Mouse (Mus musculus) MN1 (cell line): ENCODE data around the gene Dusp5.

Experiments used
- DNase-seq: peaks from one replicate; pipeline ENCODE4 v3.0.0-alpha.2; 2016; ENCODE audit warnings: low spot score

The Dusp5 gene

DNA sequence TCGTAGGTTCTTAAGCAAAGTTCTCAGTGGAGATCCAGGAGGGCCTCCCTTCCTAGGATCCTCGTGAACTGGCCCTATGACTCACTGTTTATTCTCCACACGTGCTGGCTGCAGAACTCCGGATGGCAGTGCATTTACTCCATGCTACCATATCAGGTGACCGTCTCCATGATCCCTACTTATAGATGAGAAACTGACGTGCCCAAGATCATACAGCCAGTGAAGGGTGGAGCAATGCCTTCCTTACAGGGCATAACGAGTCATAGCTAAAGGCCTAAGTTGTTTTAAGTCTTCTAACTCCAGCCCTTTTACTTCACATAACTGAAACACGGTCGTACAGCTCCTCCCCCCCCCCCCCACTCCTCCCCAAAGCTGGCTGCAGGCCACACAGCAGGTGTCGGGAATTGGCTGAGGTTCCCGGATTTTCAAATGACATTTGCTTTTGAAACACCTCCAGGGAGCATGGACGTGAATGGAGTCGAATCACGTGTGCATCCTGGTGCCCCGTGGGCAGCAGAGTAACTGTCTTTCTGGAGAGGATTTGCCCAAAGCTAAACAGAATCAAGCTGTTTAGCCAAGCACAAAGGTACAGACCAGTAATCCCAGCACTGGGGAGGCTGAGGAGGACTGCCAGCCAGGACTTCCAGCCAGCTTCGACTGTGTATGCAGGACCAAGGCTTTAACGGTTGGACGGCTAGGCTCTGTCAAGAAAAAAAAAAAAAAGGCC, 11.4 kb upstream of the Dusp5 start:
- DNase-seq = peak; percentile 49

DNA sequence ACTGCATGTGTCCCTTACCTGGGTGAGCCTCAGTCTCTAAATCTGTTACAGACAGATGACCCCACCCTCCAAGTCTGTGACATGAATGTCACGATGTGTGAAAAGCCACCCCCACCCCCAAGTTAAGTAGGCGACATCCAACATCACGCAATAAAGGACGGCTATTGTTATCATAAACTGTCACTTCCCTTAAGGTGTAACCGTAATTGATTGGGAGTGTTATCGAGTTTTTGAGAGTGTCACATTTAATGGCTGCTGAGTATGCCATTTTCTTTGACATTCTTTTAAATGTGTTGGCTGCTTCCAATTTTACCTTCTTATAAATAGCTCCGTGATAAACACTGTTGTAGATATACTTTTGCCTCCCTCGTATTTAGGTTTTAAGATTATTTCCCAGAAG, 9.4 kb upstream of the Dusp5 start:
- DNase-seq = no peak

DNA sequence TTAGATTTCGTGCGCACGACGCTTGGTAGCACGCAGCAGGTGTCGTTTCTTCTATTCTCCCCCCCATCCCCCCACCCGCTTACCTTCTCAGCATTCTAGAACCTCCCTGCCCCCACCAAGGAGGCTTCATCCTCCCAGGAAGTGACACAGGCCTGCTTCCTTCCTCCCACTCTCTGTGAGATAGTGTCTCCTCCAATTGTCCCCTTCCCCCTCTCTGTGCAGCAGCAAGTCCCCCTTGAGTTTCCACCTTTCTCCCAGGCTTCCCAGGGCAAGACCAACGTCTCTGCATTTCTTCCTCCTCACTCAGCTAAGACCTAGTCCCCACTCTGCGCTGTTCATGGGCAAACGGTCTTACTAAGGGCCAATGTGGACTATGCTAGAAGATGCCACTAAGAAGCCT, 8.9 kb upstream of the Dusp5 start:
- DNase-seq = no peak

DNA sequence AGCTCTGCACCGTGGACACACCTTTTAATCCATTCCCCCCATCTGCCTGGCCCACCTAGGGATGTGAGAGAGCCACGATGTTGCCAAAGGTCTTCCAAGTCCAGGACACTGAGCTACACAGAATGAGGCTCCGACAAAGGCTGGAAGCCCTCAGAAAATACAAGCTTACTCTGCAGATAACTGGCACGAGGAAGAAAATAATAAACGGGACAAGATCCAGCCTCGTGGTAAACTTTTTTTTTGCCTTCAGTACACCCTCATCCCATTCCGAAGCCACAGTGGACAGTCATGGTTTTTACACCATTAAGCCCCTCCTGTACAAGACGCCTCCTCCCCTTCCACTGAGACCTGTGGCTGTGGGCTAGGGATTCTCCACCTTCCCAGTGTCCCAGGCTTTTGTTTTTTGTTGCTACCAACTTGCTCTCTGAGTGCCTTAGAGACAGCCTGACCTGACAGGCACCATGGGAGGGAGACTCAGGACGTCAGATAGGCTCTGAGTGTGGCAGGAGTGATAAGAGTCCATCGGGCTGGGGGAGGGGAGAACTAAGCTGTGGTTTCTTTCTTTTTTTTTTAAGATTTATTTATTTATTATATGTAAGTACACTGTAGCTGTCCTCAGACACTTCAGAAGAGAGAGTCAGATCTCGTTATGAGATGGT, 7.6 kb upstream of the Dusp5 start:
- DNase-seq = no peak

DNA sequence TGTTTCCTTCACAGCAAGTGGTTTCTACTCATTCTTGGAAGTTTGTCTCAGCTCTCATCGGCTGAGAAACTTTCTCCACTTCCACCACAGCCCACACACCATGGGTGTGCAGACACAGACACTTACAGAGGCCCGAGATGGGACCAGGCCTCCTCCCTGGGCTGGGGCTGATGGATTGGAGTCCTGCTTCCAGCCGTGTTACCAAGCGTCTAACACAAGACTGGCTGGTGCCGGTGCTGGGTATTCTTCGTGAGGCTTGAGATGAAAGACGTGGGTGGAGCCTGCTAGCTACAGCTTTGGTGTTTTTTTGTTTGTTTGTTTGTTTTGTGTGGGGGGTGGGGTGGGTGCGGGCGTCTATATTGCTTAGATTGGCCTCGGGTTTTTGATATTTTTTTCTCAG, 1.4 kb upstream of the Dusp5 start:
- no peak for DNase-seq

DNA sequence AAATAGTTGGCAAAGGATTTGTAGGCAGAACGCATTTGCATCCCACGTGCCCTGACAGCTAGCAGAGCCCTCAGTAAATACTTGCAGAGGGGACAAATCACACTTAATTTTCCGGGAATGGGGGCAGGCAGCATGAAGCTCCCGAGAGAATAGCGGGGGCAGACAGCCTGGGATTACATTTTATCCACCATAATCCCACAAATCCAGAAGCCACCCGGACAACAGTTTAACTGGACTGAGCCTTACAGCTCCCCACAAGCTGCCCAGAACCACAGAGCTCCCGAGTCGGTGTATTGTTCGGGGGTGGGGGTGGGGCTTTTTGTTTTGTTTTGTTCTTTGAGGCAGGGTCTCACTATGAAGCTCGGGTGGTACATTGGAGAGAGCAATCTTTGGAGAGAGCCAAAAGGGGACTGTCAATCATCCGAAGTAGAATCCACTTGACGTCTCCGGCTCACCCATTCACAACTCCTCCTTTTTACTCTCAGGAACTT, 733 bp upstream of the Dusp5 start:
- DNase-seq = peak; percentile 32

DNA sequence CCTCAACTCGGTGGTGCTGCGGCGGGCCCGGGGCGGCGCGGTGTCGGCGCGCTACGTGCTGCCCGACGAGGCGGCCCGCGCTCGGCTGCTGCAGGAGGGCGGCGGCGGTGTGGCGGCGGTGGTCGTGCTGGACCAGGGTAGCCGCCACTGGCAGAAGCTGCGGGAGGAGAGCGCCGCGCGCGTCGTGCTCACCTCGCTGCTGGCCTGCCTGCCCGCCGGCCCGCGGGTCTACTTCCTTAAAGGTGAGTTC, 471 bp downstream of the Dusp5 start:
- DNase-seq = no peak

DNA sequence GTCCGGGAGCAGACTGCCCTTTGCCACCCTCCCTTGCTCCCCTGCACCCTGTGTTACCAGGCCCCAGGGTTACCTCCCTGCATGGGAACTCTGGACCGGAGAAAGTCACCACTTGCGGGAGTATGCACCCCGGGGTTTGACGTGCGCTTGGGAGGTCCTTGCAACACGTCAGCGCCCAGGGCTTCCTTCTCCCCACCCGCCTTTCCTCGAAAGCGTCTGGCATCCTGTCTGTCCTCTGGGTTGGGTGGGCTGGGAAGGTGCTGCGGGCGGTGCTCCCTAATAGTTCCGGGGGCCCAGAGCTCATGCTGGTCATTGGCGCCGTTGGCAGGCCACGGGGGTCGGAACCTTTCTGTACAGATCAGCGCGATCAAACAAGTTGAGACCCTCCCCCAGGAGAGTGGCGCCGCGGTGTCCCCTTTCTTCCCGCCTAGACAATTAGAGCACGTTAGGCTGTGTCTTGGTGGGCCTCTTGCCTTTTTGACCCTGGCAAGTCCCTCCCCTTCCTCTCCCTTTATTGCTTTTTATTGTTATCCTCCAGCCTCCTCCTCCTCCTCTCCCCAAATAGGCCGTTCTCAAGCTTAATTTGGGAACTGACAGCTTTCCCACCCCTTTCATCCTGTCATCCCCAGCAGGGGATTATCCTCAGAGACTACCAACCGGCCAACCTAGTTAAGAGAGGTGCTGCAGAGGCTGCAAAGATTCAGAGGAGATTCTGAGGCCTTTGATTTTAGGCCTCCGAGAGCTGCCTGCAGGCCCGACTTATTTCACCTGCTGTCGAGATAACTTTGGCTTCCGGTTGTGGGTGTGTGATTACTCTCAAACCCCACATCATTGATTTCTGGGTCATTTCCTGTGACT, 1.0 kb downstream of the Dusp5 start:
- peak; percentile 50 for DNase-seq

DNA sequence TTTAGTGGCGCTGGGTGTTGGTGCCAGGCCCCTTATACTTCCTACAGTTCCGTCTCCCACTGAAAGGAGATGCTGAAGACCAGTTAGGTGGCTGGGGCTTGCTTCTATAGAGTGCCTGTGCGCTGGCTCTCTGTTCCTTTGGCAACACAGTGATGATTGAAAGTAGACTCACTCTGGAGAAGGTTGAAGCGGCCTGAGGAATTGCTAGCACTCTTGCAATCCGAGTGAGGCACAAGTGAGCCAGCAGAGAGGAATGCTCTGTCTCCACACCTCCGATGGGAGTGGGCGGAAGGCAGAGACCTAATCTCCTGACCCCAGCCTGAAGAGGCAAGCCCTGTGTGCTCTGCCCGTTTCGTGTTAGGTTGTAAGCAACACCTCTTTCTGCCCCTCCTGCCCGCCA, 2.5 kb downstream of the Dusp5 start:
- peak; percentile 57 for DNase-seq

DNA sequence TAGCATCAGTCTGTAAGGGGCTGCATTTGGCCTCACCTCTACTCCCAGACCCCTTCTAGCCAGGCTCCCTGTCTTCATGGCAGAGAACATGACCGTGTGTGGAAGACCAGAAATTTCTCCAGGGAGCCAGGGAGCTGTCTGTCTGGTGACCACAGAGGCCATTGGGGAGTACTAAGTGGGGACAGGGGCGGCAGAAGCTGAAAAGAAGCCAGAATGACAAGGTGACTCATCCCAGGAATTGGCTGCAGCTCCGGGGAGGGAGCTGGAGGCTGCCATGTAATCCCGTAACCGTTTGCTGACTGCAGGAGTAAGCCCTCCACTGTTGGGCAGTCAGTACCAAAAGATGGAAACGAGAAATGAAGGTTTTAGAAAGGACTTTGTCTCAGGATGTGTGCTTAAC, 3.1 kb downstream of the Dusp5 start:
- DNase-seq = peak; percentile 82

DNA sequence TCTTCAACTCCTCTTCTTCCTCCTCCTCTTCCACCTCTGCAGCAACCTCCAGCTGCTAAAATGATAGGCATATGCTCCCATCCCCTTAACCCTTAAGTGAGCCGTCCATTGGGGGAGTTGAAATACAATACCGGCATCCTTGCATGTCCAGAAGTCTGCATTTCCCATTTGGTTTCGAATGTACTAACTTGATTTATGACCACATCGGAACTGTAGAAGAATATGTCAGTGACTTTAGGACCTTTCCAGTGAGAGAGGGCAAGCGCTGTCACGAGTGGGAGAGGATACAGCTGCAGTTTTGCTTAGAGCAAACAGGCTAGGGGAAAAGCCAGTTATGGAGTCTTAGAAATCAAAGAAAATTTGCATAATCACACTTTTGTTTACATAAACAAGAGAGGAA, 3.8 kb downstream of the Dusp5 start:
- no peak for DNase-seq

DNA sequence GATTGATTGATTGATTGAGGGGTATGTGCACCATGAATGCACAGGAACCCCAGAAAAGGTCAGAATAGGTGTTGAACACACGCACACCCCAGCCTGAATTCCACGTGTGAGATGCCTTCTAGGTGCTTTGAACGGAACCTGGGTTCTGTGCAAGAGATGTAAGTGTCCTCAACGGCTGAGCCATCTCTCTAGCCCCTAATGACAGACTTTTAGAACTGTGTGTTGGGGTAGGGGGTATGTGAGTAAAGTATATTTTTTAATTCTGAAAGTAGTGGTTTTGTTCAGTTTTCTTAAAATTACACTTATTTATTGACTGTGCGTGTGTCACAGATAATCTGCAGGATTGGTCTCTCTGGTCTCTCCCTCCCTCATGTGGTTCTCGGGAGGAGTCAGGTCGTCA, 4.3 kb downstream of the Dusp5 start:
- DNase-seq = no peak

DNA sequence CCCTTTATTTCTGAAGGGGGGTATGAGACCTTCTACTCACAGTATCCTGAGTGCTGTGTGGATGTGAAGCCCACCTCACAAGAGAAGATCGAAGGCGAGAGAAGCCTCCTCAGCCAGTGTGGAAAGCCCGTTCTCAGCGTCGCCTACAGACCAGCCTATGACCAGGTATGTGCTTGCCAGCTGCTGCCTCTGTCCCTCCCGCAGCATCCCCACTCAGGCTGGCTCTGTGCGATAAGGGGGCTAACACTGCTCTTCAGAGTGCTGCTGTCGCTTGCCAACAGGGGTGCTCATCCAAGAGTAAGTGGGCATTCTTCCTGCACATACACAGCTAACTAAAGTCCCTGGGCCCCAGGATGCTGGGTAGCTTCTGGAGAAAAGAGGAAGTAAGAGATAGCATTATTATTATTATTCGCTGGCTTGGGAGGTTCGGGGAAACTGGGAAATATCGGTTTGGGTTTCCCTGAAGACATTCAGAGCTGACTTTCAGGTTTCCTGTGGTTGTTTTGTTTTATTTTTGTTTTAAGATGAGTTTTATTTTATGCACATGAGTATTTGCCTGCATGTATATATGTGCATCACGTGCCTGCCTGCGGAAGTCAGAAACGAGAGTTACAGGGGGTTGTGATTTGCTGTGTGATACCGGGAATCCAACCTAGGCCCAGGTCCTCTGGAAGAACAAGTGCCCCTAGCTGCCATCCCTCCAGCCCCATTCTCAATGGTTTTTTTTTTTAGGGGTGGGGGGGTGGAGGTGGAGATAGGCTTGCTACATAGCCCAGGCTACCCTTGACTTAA, 5.1 kb downstream of the Dusp5 start:
- no peak for DNase-seq

DNA sequence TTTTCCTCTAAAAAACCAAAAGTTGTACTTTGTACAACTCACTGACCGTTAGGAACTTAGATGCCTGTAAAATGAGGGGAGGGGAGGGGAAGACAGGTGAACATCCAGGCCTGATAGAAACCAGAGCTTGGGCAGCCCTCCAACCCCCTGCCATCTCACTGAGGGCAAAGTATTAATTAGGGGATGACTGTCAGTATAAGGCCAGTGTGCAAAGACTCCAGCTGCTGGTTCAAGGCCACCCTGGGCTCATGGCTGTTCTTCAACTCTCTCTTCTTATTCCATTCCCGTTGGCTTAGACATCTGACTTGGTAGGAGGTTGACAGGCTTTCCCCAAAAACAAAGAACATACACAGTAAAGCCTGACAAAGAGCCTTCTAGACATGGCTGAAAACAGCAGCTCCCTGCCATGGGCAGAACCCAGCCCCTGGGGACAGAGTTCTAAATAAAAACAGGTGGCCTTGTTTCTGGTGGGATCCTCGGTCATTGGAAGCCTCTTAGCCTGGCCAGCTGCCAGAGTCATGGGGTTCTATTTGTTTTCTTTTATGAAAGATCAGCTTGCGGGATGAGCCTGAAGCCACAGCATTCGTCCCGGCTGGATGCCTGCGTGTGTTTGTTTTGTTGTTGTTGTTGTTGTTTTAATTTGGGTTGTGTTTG, 6.0 kb downstream of the Dusp5 start:
- peak; percentile 64 for DNase-seq

DNA sequence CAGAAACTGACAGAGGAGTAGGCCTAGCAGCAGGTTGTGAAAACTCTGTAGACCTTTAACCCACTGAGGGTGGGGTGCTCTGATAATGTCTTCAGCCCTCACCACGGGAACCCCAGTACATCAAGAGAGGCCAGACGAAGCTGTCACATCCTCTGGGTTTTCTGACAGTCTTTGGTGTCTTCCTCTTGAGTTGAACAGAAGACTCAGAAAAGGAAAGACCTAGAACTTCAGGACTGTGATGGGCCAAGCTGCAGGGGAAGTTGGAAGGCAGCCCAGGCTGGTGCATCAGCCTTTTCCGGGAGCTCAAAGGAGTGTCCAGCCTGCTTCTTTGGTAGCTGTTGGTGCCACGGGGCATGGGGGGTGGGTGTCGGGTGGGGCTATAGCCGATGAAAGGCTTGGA, 6.5 kb downstream of the Dusp5 start:
- DNase-seq = no peak

DNA sequence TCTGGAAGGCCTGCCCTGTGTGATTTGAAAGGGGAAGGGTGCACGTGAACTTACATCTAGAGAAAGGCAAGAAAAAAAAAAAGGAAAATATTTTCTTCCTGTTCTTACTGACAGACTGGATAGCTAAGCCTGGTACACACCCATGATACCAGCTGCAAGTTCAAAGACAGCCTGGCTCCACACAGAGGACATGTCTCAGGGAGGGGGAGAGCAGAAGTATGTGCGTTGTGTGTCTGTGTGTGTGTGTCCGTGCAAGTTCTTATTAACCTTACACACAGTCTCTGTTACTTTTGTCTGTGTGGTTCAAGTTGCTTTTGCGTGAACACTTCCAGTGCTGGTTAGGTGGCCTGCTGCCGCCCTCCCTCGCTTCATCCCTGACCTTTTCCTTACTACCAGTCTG, 7.3 kb downstream of the Dusp5 start:
- no peak for DNase-seq

DNA sequence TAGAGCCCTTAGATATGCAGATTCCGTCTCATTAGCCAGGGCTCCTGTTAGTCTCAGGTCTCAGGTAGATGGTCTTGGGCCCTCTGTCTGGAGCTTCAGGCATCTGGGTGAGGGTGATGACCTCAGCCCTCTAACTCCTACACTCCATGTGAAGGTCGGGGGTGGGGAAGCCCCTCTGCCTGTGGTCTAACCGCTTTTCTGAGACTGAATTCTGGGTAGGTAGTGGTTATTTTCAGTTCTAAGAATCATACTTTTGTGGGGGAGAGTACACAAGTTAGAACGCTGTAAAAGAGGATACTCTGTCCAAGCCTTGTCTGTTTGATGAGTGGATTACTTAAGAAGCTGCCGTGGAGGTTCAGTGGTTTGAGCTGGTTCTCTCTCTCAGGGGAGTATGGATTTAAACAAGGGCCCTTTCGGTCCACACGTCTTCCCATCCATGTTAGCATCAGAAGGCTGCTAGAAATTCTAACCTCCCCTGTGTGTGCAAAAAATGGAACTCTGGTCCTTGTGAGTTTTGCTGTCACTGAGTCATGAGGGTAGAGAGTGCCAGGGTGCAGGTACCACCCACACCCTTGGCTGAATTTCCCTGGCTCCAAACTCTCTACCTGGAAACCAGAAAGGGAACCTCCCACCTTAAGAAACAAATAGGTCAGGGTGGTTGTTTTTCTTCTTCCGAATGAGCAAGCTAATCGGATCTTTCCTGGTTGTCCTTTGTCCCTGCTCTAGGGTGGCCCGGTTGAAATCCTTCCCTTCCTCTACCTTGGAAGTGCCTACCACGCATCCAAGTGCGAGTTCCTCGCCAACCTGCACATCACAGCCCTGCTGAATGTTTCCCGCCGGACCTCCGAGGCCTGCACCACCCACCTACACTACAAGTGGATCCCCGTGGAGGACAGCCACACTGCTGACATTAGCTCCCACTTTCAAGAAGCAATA, 8.1 kb downstream of the Dusp5 start:
- no peak for DNase-seq

DNA sequence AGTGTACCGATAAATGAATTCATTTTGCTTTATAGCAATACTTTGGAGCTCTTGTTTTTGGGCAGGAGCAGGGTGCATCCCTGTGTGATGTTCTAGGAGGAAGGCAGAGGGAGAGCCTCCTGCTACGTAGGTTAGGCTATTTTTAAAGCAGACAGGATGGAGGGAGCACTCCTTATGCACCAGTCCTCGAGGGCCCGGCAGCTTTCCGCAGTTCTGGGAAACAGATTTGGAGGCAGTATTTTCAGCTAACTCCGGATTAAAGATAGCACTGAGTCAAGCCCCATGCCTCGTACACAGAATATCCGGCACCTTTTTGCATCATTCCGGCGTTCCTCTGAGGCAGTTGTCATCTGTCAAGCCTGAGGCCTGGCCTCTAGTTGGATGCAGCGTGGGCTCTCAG, 9.1 kb downstream of the Dusp5 start:
- DNase-seq = no peak

DNA sequence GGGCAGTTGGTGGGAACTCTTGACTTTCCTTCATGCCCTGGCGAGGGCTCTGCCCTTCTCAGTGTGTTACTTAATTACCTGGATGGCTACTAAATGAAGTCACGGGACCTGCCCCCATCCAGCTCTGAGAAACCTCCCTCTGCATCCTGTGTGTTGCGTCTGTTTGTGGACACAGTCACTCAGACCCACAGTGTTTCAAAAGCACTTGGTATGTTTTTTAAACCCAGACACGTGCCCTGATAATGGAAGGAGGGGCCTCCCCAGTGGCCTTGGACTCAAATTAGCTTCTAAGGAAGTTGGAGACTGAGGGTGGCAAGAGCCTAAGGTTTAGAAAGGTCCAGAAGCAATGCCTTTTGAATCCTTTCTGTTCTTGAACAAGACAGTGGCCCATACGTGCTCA, 9.9 kb downstream of the Dusp5 start:
- no peak for DNase-seq

DNA sequence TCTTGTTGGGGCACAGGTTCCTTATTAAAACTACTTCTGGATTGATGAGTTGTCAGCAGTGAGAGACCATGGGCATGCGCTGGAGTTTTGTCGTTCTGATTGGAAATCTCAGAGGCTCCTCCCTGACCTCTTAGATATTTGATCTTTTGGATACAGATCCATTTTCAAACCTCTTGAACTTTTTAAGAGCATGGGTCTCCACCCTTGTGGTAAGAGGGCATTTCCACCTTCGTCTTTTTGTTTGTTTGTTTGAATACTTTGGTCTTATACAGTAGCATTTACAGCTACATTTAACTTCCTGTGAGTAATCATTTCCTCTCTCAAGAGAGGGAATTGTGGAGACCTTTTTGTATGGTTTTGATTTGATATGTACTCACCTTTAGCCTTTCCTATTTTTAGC, 10.4 kb downstream of the Dusp5 start:
- no peak for DNase-seq

DNA sequence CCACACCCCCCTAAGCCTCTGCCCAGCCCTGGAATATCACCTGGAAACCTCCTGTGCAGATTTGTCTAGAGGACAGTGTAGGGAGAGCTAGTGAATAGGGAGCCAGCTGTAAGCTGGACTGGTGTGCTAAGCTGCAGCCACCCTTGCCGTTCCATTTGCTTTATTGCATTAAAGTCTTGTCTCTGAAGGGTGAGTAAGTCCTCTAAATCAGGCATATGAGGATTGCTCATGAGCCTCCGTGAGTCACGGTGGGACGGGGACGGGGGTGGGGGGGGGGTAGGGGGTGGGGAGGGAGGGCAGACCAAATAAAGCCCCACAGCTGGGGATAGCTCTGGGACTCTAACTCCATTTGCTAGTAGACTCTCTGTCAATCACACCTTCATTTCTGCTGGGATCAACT, 14.7 kb downstream of the Dusp5 start:
- DNase-seq = peak; percentile 73
